Mouse (Mus musculus): ENCODE data around the gene Slfn8. TPM values are rescaled to one million over a fixed set of nuclear protein-coding genes. Genes with fewer than 3 reads are reported as not detected.
"Not testable (repeated sequence)": the region's sequence is repeated elsewhere in the genome, so short reads cannot be mapped to it uniquely, and the experiment has no call there.

The Slfn8 gene
- polyA plus RNA-seq, 1 experiment, result 0.28 TPM

- Histone ChIP-seq H3K4me1 (ENCODE audit: control insufficient read depth, insufficient read depth, insufficient read length, low read length) (peaks cover 5% of the 10 kb centered on the region; the same call in 1 of the 2 replicates), H3K36me3 (ENCODE audit: control insufficient read depth, insufficient read depth, low read length) (no peaks in the 10 kb centered on the region), H3K4me3 (ENCODE audit: low read depth, low read length) (peak within 1 kb of the TSS; percentile 73), H3K27ac (ENCODE audit: insufficient read depth, low read depth, low read length) (peak within 1 kb of the TSS; percentile 78), H3K27me3 (ENCODE audit: control insufficient read depth, insufficient read depth, low read length) (no peaks in the 10 kb centered on the region)
- WGBS, result 2% methylated on average over 14 of the region's 14 CpGs
- TF ChIP-seq CTCF (IDR thresholded peaks at IDR 0.05; ENCODE audit: extremely low read depth, insufficient read length, insufficient replicate concordance, low read depth, low read length) (no peak), POLR2A (IDR thresholded peaks at IDR 0.05; ENCODE audit: low read depth, low read length) (no peak)
Observed at GRCm38 (mm10) chr11:82991469-82992166, 29.0 kb downstream of the Slfn8 start, which contains the start of gene Slfn9. Gene Slfn9 (minus strand): TSS chr11:82991830.

- not testable (repeated sequence) for H3K4me1 ChIP-seq (ENCODE audit: control insufficient read depth, insufficient read depth, insufficient read length, low read length); H3K27me3 ChIP-seq (ENCODE audit: control insufficient read depth, insufficient read depth, low read length); H3K36me3 ChIP-seq (ENCODE audit: control insufficient read depth, insufficient read depth, low read length)
- 6% methylated on average over 19 of the region's 19 CpGs for WGBS
- Histone ChIP-seq H3K27ac (ENCODE audit: insufficient read depth, low read depth, low read length) (peak overlapping the region; percentile 78), H3K4me3 (ENCODE audit: low read depth, low read length) (peak overlapping the region; percentile 73)
Observed at GRCm38 (mm10) chr11:82990612-82991385, 29.8 kb downstream of the Slfn8 start.

- H3K36me3 ChIP-seq (ENCODE audit: control insufficient read depth, insufficient read depth, low read length), result peaks cover 2% of the 10 kb centered on the region; the same call in 1 of the 2 replicates
- no peaks in the 10 kb centered on the region for H3K27me3 ChIP-seq (ENCODE audit: control insufficient read depth, insufficient read depth, low read length)
- H3K27ac ChIP-seq (ENCODE audit: insufficient read depth, low read depth, low read length), result no peak overlapping the region
- peaks cover 5% of the 10 kb centered on the region; the same call in 1 of the 2 replicates for H3K4me1 ChIP-seq (ENCODE audit: control insufficient read depth, insufficient read depth, insufficient read length, low read length)
- WGBS, result 13% methylated on average over 12 of the region's 12 CpGs
- no peak for TF ChIP-seq CTCF (IDR thresholded peaks at IDR 0.05; ENCODE audit: extremely low read depth, insufficient read length, insufficient replicate concordance, low read depth, low read length)
- peak overlapping the region; percentile 39 for H3K4me3 ChIP-seq (ENCODE audit: low read depth, low read length)
Observed at GRCm38 (mm10) chr11:82989357-82989756, 31.3 kb downstream of the Slfn8 start.

- Histone ChIP-seq H3K4me1 (ENCODE audit: control insufficient read depth, insufficient read depth, insufficient read length, low read length) (peaks cover 5% of the 10 kb centered on the region; the same call in 1 of the 2 replicates), H3K27ac (ENCODE audit: insufficient read depth, low read depth, low read length) (no peak overlapping the region), H3K27me3 (ENCODE audit: control insufficient read depth, insufficient read depth, low read length) (no peaks in the 10 kb centered on the region), H3K4me3 (ENCODE audit: low read depth, low read length) (no peak overlapping the region), H3K36me3 (ENCODE audit: control insufficient read depth, insufficient read depth, low read length) (peaks cover 7% of the 10 kb centered on the region)
- TF ChIP-seq CTCF (IDR thresholded peaks at IDR 0.05; ENCODE audit: extremely low read depth, insufficient read length, insufficient replicate concordance, low read depth, low read length) (no peak), POLR2A (IDR thresholded peaks at IDR 0.05; ENCODE audit: low read depth, low read length) (no peak)
- WGBS, result 84% methylated on average over 6 of the region's 6 CpGs
Observed at GRCm38 (mm10) chr11:82987621-82988020, 33.0 kb downstream of the Slfn8 start.

- peaks cover 9% of the 10 kb centered on the region for H3K36me3 ChIP-seq (ENCODE audit: control insufficient read depth, insufficient read depth, low read length)
- 91% methylated on average over 17 of the region's 17 CpGs for WGBS
- H3K27ac ChIP-seq (ENCODE audit: insufficient read depth, low read depth, low read length), result no peak overlapping the region
- no peak overlapping the region for H3K4me3 ChIP-seq (ENCODE audit: low read depth, low read length)
- no peaks in the 10 kb centered on the region for H3K4me1 ChIP-seq (ENCODE audit: control insufficient read depth, insufficient read depth, insufficient read length, low read length)
- H3K27me3 ChIP-seq (ENCODE audit: control insufficient read depth, insufficient read depth, low read length), result no peaks in the 10 kb centered on the region
- TF ChIP-seq POLR2A (IDR thresholded peaks at IDR 0.05; ENCODE audit: low read depth, low read length) (no peak), CTCF (IDR thresholded peaks at IDR 0.05; ENCODE audit: extremely low read depth, insufficient read length, insufficient replicate concordance, low read depth, low read length) (no peak)
Observed at GRCm38 (mm10) chr11:82983193-82983592, 37.4 kb downstream of the Slfn8 start.

- H3K27ac ChIP-seq (ENCODE audit: insufficient read depth, low read depth, low read length); H3K36me3 ChIP-seq (ENCODE audit: control insufficient read depth, insufficient read depth, low read length); H3K27me3 ChIP-seq (ENCODE audit: control insufficient read depth, insufficient read depth, low read length); H3K4me1 ChIP-seq (ENCODE audit: control insufficient read depth, insufficient read depth, insufficient read length, low read length); H3K4me3 ChIP-seq (ENCODE audit: low read depth, low read length): not testable (repeated sequence)
- 92% methylated on average over 2 of the region's 2 CpGs for WGBS
Observed at GRCm38 (mm10) chr11:82982409-82982808, 38.2 kb downstream of the Slfn8 start.

- WGBS, result 41% methylated on average over 5 of the region's 5 CpGs
- Histone ChIP-seq H3K27ac (ENCODE audit: insufficient read depth, low read depth, low read length) (no peak overlapping the region), H3K4me1 (ENCODE audit: control insufficient read depth, insufficient read depth, insufficient read length, low read length) (0 out of 2 replicates have a peak, but pooled peaks cover 2% of the 10 kb centered on the region), H3K4me3 (ENCODE audit: low read depth, low read length) (no peak overlapping the region), H3K36me3 (ENCODE audit: control insufficient read depth, insufficient read depth, low read length) (no peaks in the 10 kb centered on the region), H3K27me3 (ENCODE audit: control insufficient read depth, insufficient read depth, low read length) (no peaks in the 10 kb centered on the region)
- TF ChIP-seq POLR2A (IDR thresholded peaks at IDR 0.05; ENCODE audit: low read depth, low read length), result no peak
- no peak for TF ChIP-seq CTCF (IDR thresholded peaks at IDR 0.05; ENCODE audit: extremely low read depth, insufficient read length, insufficient replicate concordance, low read depth, low read length)
Observed at GRCm38 (mm10) chr11:82973916-82974315, 46.7 kb downstream of the Slfn8 start.

Data from small intestine, adult 2 months (tissue).